11 mouse cellular contexts compared by ENCODE assay signal in genomic region chr7:28203207-28204108, GRCm38 (mm10). TPM values are rescaled to one million over a fixed set of nuclear protein-coding genes. Genes with fewer than 3 reads are reported as not detected.
DNase-seq lines count a peak whose midpoint lies in the region; ATAC-seq lines count a peak whose summit lies in the region.
"Had no signal": no experiment of that assay in that cellular context is flagged by ENCODE, and none has a peak within 500 bp of the region (broad histone marks: within the 10 kb centered on the region; RNA-seq: fewer than 3 reads in every experiment).

No protein-coding gene starts in this region.

- ATAC-seq in limb, embryonic 13.5 days (ENCODE audit: low FRiP score, low read depth): peak; percentile 66
- no peak for ATAC-seq in forebrain, embryonic 11.5 days (replicated peaks; ENCODE audit: low FRiP score)
- no peak for ATAC-seq in megakaryocyte, adult 5-6 weeks (ENCODE audit: poor library complexity, severe bottlenecking)
- ATAC-seq: midbrain, embryonic 16.5 days had no signal

- H3K9me3 ChIP-seq in limb, embryonic 13.5 days: no peaks in the 10 kb centered on the region; the same call in 1 of the 2 replicates
- no peaks in the 10 kb centered on the region for H3K9me3 ChIP-seq in forebrain, embryonic 11.5 days (ENCODE audit: control insufficient read depth, low read length)

- H3K27ac ChIP-seq in limb, embryonic 13.5 days: no peak overlapping the region
- no peak overlapping the region for H3K27ac ChIP-seq in forebrain, embryonic 11.5 days (ENCODE audit: low read depth, low read length)

- no peaks in the 10 kb centered on the region for H3K27me3 ChIP-seq in limb, embryonic 13.5 days
- no peaks in the 10 kb centered on the region for H3K27me3 ChIP-seq in forebrain, embryonic 11.5 days (ENCODE audit: control insufficient read depth, insufficient read depth, low read length)
- H3K27me3 ChIP-seq: heart, embryonic 12.5 days had no signal

- H3K4me2 ChIP-seq in limb, embryonic 13.5 days (replicated peaks): no peak overlapping the region
- no peak overlapping the region for H3K4me2 ChIP-seq in forebrain, embryonic 11.5 days (ENCODE audit: low read depth, low read length, severe bottlenecking)
- H3K4me2 ChIP-seq: heart, embryonic 12.5 days had no signal

- peak; percentile 34 for DNase-seq in adrenal gland, adult 2 months
- no peak for DNase-seq in adrenal gland, adult 18-20 months (ENCODE audit: low spot score in 2 of 2)
- DNase-seq in R1 (ENCODE audit: low read depth, low spot score): peak; percentile 77
- peak; percentile 54 to 75 for DNase-seq in gastrocnemius, postnatal 36 days
- DNase-seq in layer of hippocampus, adult 11-12 months (ENCODE audit: low spot score): no peak
- DNase-seq in forebrain, embryonic 11.5 days (ENCODE audit: low spot score): no peak
- DNase-seq: lung, adult 2 months had no signal

- no peak overlapping the region for H3K9ac ChIP-seq in limb, embryonic 13.5 days
- no peak overlapping the region for H3K9ac ChIP-seq in forebrain, embryonic 11.5 days (ENCODE audit: low read length)
- H3K9ac ChIP-seq: heart, embryonic 12.5 days had no signal

- H3K4me1 ChIP-seq in limb, embryonic 13.5 days: no peaks in the 10 kb centered on the region
- no peaks in the 10 kb centered on the region for H3K4me1 ChIP-seq in forebrain, embryonic 11.5 days (replicated peaks; ENCODE audit: control insufficient read depth, insufficient read depth, low read length)
- H3K4me1 ChIP-seq: heart, embryonic 12.5 days had no signal

- intact Hi-C loops in gastrocnemius, postnatal 36 days (cut with DNase I): no loop called here

- WGBS in limb, embryonic 13.5 days: 58% methylated on average over 19 of the region's 19 CpGs
- 70% methylated on average over 19 of the region's 19 CpGs for WGBS in forebrain, embryonic 11.5 days

- H3K36me3 ChIP-seq in limb, embryonic 13.5 days: peaks cover 6% of the 10 kb centered on the region
- no peaks in the 10 kb centered on the region for H3K36me3 ChIP-seq in forebrain, embryonic 11.5 days (ENCODE audit: control insufficient read depth, insufficient read depth, low read length)
- H3K36me3 ChIP-seq: heart, embryonic 12.5 days had no signal

- H3K4me3 ChIP-seq in limb, embryonic 13.5 days: no peak overlapping the region
- H3K4me3 ChIP-seq in forebrain, embryonic 11.5 days (ENCODE audit: low read depth, low read length): no peak overlapping the region
- H3K4me3 ChIP-seq: heart, embryonic 12.5 days had no signal

RNA-seq across cellular contexts. Expression of gene Dyrk1b, which starts 24.2 kb away (rescaled TPM):
- total RNA-seq in adrenal gland, adult 2 months (2021): 10 to 100 TPM; 25.5 to 33.4 TPM
- polyA plus RNA-seq in adrenal gland, adult 2 months (2012; rRNA removed): 104 and 107 TPM in 2 replicates
- 10 to 100 TPM; 21.3 to 22.9 TPM for total RNA-seq in adrenal gland, adult 18-20 months (2021)
- total RNA-seq in gastrocnemius, postnatal 36 days (2021): 10 to 100 TPM; 82.4 to 90.6 TPM
- 15.0 and 16.0 TPM in 2 replicates for polyA plus RNA-seq in limb, embryonic 13.5 days (2015; fragmentation: Nextera tagmentation; extraction: Ambion mirVana)
- 17.0 and 18.2 TPM in 2 replicates for polyA plus RNA-seq in forebrain, embryonic 11.5 days (2014; fragmentation: Nextera tagmentation; extraction: Ambion mirVana)
- total RNA-seq in megakaryocyte, adult 5-6 weeks (2015): 3.0 and 3.5 TPM in 2 replicates
- 2.7 and 5.3 TPM in 2 replicates for total RNA-seq in megakaryocyte, adult 5-6 weeks (2017)

RNA-seq across cellular contexts. Expression of gene Fbl, which starts 33.9 kb away (rescaled TPM):
- 100 to 1,000 TPM in 1 of 2 experiments, 10 to 100 TPM in 1; 99.5 to 104 TPM for total RNA-seq in adrenal gland, adult 2 months (2021)
- 27.2 and 34.7 TPM in 2 replicates for polyA plus RNA-seq in adrenal gland, adult 2 months (2012; rRNA removed)
- total RNA-seq in adrenal gland, adult 18-20 months (2021): 100 to 1,000 TPM in 1 of 2 experiments, 10 to 100 TPM in 1; 98.0 to 114 TPM
- 10 to 100 TPM; 18.8 to 22.9 TPM for total RNA-seq in gastrocnemius, postnatal 36 days (2021)
- 142 and 151 TPM in 2 replicates for polyA plus RNA-seq in limb, embryonic 13.5 days (2015; fragmentation: Nextera tagmentation; extraction: Ambion mirVana)
- 39.5 and 42.9 TPM in 2 replicates for polyA plus RNA-seq in forebrain, embryonic 11.5 days (2014; fragmentation: Nextera tagmentation; extraction: Ambion mirVana)
- total RNA-seq in megakaryocyte, adult 5-6 weeks (2015): 75.0 and 75.5 TPM in 2 replicates
- total RNA-seq in megakaryocyte, adult 5-6 weeks (2017): 85.1 and 88.7 TPM in 2 replicates

Comparison
In these comparisons a context has a peak if more than half of its experiments do, and no peak if none do; other contexts are left out.
1. DNase-seq: peak in adrenal gland, adult 2 months (single experiment), R1 (single experiment) and gastrocnemius, postnatal 36 days (2 of 2); none in adrenal gland, adult 18-20 months (0 of 2), layer of hippocampus, adult 11-12 months (single experiment) and forebrain, embryonic 11.5 days (single experiment).